Mouse (Mus musculus) kidney, postnatal 4 days (tissue): Measurements from ENCODE around the gene Ift81.
A peak's percentile ranks its signal among the peaks of the same experiment; 100 is the strongest.

Experiments used
- DNase-seq, 2 experiments: peaks; one replicate each; pipeline ENCODE4 v3.0.0; 2021; ENCODE audit warnings: mixed read lengths in 2 of 2

Ift81 gene

GRCm38 (mm10) chr5:122513421-122514126 is 100.7 kb downstream of the Ift81 start:
- DNase-seq = peak in 1 of 2 experiments; percentile 48

DNA sequence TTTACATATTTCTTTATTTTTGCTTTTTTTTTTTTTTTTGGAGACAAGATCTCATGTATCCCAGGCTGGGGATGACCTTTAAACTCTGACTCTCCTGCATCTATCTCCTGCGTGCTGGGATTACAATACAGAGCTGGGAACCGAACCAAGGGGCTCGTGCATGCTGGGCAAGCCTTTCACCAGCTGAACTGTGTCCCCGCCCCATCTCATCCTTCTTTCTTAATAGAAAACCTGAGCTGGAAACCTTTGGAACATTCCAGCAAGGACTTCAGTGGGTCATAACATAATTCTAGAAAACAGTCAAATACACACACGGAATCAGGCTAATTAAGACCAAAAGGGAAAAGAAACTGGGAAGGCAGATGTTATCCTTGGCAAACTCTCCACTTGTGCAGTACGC is 102.3 kb downstream of the Ift81 start:
- no peak for DNase-seq

- DNase-seq = peak in 1 of 2 experiments; percentile 13
Observed at GRCm38 (mm10) chr5:122511405-122511804, 102.9 kb downstream of the Ift81 start.

DNA sequence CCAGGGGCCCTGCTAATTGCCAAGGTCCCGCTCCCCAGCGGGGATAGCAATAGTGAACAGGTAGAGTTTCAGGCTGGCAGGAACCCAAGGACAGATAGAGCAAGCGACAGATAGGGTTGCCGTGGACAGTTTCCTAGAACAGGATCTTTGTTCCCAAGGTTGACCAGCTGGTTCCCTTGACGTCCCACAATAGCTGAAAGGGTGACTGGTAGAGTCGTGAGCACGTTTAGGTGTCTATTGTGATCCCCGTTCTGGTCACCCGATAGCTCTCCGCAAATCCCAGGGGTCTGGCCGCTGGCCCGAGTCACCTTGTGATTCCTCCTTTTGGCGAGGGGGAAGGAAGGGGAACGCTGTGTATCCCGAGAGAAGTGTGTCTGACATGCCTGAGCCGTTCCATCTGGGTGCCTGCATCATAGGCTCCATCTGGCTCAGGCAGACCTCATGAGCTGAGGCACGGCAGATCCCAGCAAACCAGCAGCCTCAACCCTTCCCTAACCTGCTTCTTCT is 103.6 kb downstream of the Ift81 start:
- peak; percentile 70 to 73 for DNase-seq

DNA sequence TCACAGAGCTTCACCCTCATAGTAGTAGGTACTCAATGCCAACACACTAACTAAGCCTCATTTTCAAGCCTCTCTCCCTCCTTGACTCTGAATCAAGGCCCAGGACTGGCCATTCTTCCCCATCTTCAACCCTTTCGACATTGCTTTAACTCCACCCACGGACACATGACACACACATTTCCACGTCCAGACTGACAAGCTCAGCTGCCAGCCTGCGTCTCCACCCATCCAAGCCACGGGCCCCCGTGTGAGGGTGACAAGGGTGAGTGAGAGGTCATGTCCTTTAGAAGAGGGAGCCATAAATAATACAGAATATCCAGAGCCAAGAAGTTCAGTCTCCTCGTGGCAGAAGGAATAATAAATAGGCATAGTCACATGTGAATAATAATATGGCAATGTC is 104.7 kb downstream of the Ift81 start:
- DNase-seq = no peak

GRCm38 (mm10) chr5:122508861-122509306 is 105.4 kb downstream of the Ift81 start:
- peak in 1 of 2 experiments; percentile 32 for DNase-seq

DNA sequence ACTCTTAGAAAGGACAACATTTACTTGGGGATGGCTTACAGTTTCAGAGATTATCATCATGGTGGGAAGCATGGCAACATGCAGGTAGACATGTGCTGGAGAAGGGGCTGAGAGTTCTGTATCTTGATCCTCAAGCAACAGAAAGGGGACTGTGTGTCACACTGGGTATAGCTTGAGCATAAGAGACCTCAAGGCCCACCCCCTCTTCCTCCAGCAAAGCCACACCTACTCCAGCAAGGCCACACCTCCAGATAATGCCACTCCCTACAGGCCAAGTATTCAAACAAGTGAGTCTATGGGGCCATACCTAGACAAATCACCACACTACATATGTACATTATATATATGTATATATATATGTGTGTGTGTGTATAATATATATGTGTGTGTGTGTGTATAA is 106.9 kb downstream of the Ift81 start:
- DNase-seq = no peak

- DNase-seq = no peak
Observed at GRCm38 (mm10) chr5:122506462-122506861, 107.9 kb downstream of the Ift81 start.

- DNase-seq = no peak
Observed at GRCm38 (mm10) chr5:122505554-122505953, 108.8 kb downstream of the Ift81 start.

DNA sequence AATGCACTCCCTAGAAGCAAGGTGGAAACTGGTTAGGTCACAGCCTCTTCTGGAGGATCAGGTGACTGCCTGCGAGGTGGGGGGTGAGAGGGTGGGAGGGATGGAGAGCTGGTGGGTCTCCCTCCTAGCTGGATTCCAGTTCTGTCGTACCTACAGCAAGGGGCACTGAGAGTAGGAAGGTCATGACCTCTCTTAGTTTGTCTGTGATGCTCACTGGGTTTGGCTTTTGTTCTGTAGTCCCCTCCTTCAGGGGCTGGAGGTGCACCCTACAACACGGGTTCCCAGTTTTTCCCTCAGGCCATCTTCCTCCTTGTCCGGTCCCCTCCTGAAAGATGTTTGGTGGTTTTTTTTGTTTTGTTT is 110.6 kb downstream of the Ift81 start:
- no peak for DNase-seq

DNA sequence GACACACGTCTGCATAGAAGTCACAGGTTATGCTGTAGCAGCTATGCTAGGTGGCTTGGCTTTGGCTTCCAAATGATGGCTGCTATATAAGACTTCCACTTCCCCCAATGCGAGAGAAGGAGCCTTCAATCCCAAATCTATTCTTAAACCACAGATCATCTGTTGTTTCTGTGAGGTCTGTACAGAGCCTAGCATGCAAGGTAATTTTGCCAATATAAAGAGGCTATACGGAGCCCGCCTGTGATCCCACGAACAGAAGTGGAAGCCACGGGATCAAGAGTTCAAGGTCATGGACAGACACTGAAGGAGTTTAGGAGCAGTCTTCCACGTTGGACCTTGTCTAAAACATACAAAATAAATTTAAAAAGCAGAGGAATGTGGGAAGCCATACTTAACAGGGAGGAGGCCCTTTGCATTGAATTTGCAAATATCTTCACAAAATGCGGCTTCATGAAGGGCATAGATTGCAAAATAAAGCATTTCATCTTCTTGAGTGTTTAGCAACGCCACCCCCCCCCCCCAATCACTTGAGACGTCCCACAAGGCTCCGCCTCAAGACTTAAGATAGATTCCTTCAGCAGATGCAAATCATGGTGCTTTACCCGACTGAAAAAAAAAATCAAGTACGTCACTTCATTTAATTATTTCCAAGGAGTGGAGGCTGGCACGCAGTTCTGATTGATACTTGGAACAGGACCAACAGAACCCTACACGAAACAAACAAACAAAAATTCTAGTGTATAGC is 111.1 kb downstream of the Ift81 start:
- no peak for DNase-seq

- peak; percentile 93 to 97 for DNase-seq
Observed at GRCm38 (mm10) chr5:122502077-122502941, 112.0 kb downstream of the Ift81 start, which contains the start of gene Atp2a2. TSS of gene Atp2a2 (minus strand) at chr5:122502225.

DNA sequence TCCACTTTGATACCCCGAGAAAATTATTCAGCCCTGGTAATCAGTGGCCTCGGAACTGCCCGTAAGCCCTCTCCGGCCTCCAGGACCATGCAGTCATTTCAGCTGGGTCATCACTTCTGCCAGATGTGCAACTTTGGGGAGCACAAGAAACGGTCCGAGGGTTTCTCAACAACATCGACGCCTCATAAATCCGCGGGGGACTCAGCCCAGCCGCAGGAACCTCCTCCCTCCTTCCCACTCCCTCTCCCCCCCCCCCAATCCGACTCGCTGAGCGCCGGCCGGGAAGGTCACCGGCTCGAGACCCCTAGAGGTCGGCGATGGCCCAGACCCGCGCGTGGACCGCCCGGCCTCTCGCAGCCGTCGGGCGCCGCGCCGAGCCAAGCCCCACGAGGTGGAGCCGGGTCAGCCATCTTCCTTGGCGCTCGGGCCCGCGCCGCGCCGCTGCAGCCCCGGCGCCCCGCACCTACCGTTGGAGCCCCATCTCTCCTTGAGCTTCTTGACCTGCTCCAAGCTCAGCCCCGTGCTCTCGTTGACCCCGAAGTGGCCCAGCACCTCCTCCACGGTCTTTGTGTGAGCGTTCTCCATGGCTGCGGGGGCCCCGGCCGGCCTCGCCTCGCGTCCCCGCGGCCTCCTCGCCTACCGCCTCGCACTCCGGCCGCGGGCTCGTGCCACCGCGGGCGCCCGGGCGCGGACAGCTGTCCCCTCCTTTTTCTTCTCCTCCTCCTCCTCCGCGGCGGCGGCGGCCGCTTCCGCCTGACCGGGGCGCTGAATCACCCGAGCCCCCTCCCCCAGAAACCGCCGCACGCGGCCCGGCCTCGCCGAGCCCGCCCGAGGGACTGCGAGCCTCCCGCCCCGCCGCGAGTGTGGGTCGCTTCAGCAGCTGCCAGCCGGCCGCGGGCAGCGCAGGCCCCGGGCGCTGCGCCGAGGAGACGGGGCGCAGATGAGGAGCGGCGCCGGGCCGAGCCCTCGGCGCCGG is 112.9 kb downstream of the Ift81 start:
- DNase-seq = peak; percentile 75 to 86

- no peak for DNase-seq
Observed at GRCm38 (mm10) chr5:122500563-122500962, 113.8 kb downstream of the Ift81 start.
